Mouse (Mus musculus) heart, postnatal 0 days (tissue): Measurements from ENCODE around the gene Hydin.

Experiments used
- CTCF ChIP-seq: IDR thresholded peaks from 2 replicates; pipeline ENCODE4 v1.5.1; 2016; ENCODE audit warnings: antibody characterized with exemption, control low read depth, low read depth
- EP300 ChIP-seq: IDR thresholded peaks from 2 replicates; pipeline ENCODE4 v1.6.1; 2016; ENCODE audit warnings: antibody characterized with exemption, low read depth

- TF ChIP-seq CTCF (no peak), EP300 (no peak)
These were observed 369.4 kb downstream of the Hydin start for GRCm38 (mm10) chr8:110636182-110636581.
